Mouse (Mus musculus) intestine, postnatal 0 days (tissue): ENCODE measurements around the gene Jmjd1c. TPM values are rescaled to one million over a fixed set of nuclear protein-coding genes. Genes with fewer than 3 reads are reported as not detected.

Source experiments
- ATAC-seq: fragments of 200-750 bp; cut with Nextera tagmentation; 2 replicates; pipeline ENCODE4 v1.8.0; 2017; ENCODE audit warnings: mild to moderate bottlenecking, moderate TSS enrichment, moderate library complexity
- H3K27ac ChIP-seq: fragments of 300-500 bp; sonication (generic); 2 replicates; pipeline ENCODE4 v1.5.1; 2014; ENCODE audit warnings: mild to moderate bottlenecking, low read depth, low read length, moderate library complexity
- H3K27me3 ChIP-seq: fragments of 300-500 bp; sonication (generic); replicated peaks from 2 replicates; pipeline ENCODE4 v1.6.1; 2014; ENCODE audit warnings: low read length, mixed read lengths; ENCODE audit not compliant: control insufficient read depth, insufficient read depth
- H3K36me3 ChIP-seq: fragments of 300-500 bp; sonication (generic); 2 replicates; pipeline ENCODE4 v1.6.1; 2014; ENCODE audit warnings: mild to moderate bottlenecking, moderate library complexity; ENCODE audit not compliant: control insufficient read depth, insufficient read depth
- H3K4me1 ChIP-seq: fragments of 300-500 bp; sonication (generic); replicated peaks from 2 replicates; pipeline ENCODE4 v1.6.1; 2014; ENCODE audit warnings: antibody characterized with exemption, low read length, mixed read lengths; ENCODE audit not compliant: control insufficient read depth, insufficient read depth
- H3K4me2 ChIP-seq: fragments of 300-500 bp; sonication (generic); replicated peaks from 2 replicates; pipeline ENCODE4 v1.6.1; 2014; ENCODE audit warnings: low read depth, mild to moderate bottlenecking, moderate library complexity
- H3K4me3 ChIP-seq: fragments of 300-500 bp; sonication (generic); 2 replicates; pipeline ENCODE4 v1.5.1; 2014; ENCODE audit warnings: low read depth, low read length
- H3K9ac ChIP-seq: fragments of 300-500 bp; sonication (generic); 2 replicates; pipeline ENCODE4 v1.6.1; 2014; ENCODE audit warnings: mild to moderate bottlenecking, low read depth, low read length
- H3K9me3 ChIP-seq: fragments of 300-500 bp; sonication (generic); 2 replicates; pipeline ENCODE4 v1.6.1; 2016; ENCODE audit warnings: mixed run types; ENCODE audit not compliant: control insufficient read depth
- CTCF ChIP-seq: sonication (generic); IDR thresholded peaks from 2 replicates; pipeline ENCODE4 v1.5.1; 2016; ENCODE audit warnings: low read depth, mild to moderate bottlenecking, control low read depth, antibody characterized with exemption, moderate library complexity
- WGBS: fragments of 180-500 bp; shearing (Covaris S2); extraction: QIAGEN DNeasy Blood & Tissue Kit; methylation state at CpG from one replicate; pipeline ENCODE4 v1.1.7; 2014; 5-methylcytosine and 5-hydroxymethylcytosine counted together
- polyA plus RNA-seq: library from polyadenylated mRNA; unstranded; fragments of >200 nt; fragmentation: Nextera tagmentation; extraction: Ambion mirVana; gene quantifications from 2 replicates; pipeline ENCODE4 v1.2.1, GENCODE M21; 2015

Gene Jmjd1c
- polyA plus RNA-seq, 1 experiment from 2014 or later, result 33.4 TPM

DNA sequence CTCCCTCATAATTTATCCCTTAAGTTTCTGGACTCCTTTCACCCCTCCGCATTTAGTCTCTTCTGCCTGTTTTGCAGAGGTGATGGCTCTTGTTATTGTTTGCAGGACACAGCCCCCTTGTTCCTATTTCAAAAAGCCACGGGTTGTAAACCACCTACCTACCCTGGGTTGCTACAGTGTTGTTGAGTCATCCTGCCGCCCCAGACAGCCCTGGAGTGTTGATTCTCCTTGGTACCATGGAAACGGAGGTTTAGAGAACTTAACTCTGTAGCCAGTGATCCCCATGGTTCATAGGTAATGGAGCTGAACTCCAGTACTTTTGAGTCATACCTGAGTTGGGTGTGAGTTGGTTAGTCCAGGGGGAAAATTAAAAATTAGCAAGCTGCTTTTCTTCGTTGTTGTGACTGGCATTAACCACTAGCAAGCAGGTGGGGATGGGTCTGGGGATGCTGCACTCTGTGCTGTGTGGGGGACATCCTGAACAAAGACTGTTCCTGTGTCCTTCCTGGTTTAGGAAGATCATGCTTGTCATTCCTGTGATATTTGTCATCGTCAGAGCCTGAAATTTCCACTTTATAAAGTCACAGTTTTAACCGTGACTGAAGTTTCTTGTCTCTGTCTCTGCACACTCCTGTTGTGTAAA is 2.6 kb downstream of the Jmjd1c start:
- Histone ChIP-seq H3K9me3 (no peaks in the 10 kb centered on the region), H3K27me3 (no peaks in the 10 kb centered on the region), H3K36me3 (no peaks in the 10 kb centered on the region), H3K4me2 (peak overlapping the region; percentile 72), H3K4me3 (peak overlapping the region; percentile 97), H3K4me1 (peaks cover 19% of the 10 kb centered on the region), H3K27ac (peak overlapping the region; percentile 60), H3K9ac (0 out of 2 replicates have a peak overlapping the region, but pooled peaks have one; percentile 100)
- peak; percentile 6; the same call in 1 of the 2 replicates for ATAC-seq
- 25% methylated on average over 7 of the region's 7 CpGs for WGBS
- TF ChIP-seq CTCF, result no peak

DNA sequence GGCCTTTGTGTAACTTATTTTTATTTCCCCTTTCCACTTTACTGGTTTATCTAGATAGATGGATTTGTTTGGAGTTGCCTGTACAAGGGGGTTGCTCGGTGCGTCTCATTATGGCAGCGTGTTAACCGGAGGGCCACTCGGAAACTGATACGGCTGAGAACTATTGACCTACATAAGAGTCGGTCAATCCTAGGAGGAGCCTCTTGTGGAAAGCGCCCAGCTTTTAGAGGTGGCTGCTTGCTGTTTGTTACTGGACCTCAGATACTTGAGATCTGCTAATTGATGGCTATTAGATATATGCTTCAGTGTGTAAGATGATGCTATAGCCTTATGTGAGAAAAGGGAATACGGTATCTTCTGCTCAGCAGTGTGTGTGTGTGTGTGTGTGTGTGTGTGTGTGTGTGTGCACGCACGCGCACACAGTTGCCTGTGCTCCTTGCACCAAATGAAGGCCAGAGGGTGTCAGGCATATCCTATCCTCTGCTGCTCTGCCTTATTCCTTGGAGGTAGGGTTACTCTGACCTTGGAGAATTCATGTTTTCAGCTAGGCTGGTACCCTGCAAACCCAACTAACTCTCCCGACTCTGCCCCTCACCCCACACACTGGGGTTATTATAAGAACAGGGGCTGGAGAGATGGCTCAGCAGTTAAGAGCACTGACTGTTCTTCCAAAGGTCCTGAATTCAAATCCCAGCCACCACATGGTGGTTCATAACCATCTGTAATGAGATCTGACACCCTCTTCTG is 3.4 kb downstream of the Jmjd1c start:
- 59% methylated on average over 13 of the region's 13 CpGs for WGBS
- no peak for ATAC-seq
- H3K4me3 ChIP-seq, result no peak overlapping the region
- no peak overlapping the region for H3K9ac ChIP-seq
- TF ChIP-seq CTCF, result no peak
- H3K4me1 ChIP-seq, result peaks cover 15% of the 10 kb centered on the region
- H3K4me2 ChIP-seq, result peak overlapping the region; percentile 72
- peak overlapping the region; percentile 57; the same call in 1 of the 2 replicates for H3K27ac ChIP-seq
- H3K27me3 ChIP-seq, result no peaks in the 10 kb centered on the region
- no peaks in the 10 kb centered on the region for H3K36me3 ChIP-seq
- no peaks in the 10 kb centered on the region for H3K9me3 ChIP-seq

DNA sequence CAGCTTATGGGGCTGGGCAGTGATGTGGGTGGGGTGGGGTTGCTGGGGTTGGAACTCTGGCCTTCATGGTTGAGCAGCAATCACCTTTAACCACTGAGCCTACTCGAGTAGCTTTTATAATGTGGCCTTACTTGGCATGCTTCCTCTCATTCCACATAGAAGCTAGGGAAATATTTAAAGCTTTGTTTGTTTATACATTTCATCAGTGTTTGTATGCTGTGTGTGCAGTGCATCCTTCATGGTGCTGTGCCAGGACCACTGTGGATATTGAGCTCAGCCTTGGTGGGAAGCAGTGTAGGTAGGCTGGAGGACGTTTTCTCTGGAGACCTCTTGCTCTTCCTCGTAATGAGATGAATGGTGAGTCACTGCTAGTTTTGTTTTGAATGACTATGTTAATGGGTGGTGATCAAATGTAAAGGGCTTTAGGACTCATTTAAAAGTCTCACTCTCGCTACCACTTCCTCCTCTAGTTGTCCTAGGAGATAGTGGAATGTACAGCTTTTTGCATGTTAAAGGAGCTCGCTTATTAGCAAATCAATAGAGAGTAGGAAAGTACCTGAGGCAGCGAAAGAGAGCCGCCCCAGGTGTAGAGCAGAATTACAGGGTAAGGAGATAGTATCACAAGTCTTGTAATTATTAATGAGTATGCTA is 4.2 kb downstream of the Jmjd1c start:
- H3K36me3 ChIP-seq, result no peaks in the 10 kb centered on the region
- H3K27ac ChIP-seq, result peak overlapping the region; percentile 57; the same call in 1 of the 2 replicates
- no peaks in the 10 kb centered on the region for H3K9me3 ChIP-seq
- TF ChIP-seq CTCF, result peak; percentile 47
- no peak overlapping the region for H3K4me3 ChIP-seq
- no peak for ATAC-seq
- H3K4me2 ChIP-seq, result peak overlapping the region; percentile 72
- no peaks in the 10 kb centered on the region for H3K27me3 ChIP-seq
- H3K4me1 ChIP-seq, result peaks cover 14% of the 10 kb centered on the region
- 25% methylated on average over 7 of the region's 7 CpGs for WGBS
- no peak overlapping the region for H3K9ac ChIP-seq

DNA sequence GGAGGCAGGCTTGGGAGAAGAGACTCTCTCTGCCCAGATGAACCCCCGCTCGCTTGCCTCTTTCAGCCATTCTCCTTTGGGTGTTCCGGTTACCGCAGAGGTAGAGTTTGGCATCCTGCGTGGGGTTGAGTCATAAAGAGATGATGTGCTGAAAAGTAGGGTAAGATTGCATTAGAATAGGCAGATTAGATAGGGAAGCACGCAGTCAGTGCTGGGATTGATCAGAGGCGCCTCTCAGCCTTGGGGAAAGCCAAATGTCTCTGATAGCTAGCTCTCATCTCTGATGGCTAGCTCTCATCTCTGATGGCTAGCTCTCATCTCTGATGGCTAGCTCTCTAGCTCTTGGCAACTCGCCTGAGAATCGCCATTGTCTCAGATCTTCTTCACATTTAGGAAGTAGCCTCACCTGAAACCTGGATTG is 4.9 kb downstream of the Jmjd1c start:
- no peak for TF ChIP-seq CTCF
- H3K36me3 ChIP-seq, result no peaks in the 10 kb centered on the region
- H3K4me3 ChIP-seq, result no peak overlapping the region
- H3K4me2 ChIP-seq, result peak overlapping the region; percentile 35
- 70% methylated on average over 9 of the region's 9 CpGs for WGBS
- H3K27me3 ChIP-seq, result no peaks in the 10 kb centered on the region
- H3K9me3 ChIP-seq, result no peaks in the 10 kb centered on the region
- no peak for ATAC-seq
- no peak overlapping the region for H3K27ac ChIP-seq
- H3K4me1 ChIP-seq, result peaks cover 17% of the 10 kb centered on the region
- H3K9ac ChIP-seq, result no peak overlapping the region; the same call in 1 of the 2 replicates

DNA sequence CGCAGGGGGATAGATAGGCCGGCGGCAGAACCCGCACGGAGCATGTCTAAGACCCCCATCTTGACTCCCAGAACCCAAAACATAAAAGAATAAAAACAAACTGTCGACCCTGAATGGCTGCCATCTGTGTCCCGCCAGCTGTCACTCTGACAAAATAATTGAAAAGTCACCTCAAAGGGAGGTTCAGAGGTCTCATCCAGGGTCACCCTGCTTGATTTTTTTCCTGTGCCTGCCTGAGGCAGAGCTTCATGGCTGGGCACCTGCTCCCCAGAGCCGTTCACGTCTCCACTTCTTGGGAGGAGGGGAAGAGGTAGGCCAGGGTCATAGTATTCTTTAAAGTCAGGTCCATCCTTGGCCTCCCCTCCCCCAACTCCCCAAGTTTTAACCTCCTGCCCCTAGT is 8.6 kb downstream of the Jmjd1c start:
- H3K9ac ChIP-seq, result no peak overlapping the region
- no peak overlapping the region for H3K4me3 ChIP-seq
- WGBS, result 54% methylated on average over 9 of the region's 9 CpGs

More for the DNA sequence above, 8.6 kb downstream of the Jmjd1c start:
- H3K4me1 ChIP-seq, result peaks cover 12% of the 10 kb centered on the region
- TF ChIP-seq CTCF, result no peak
- no peaks in the 10 kb centered on the region for H3K27me3 ChIP-seq
- no peak overlapping the region for H3K4me2 ChIP-seq
- no peak for ATAC-seq
- no peaks in the 10 kb centered on the region for H3K9me3 ChIP-seq
- H3K27ac ChIP-seq, result no peak overlapping the region
- 0 out of 2 replicates have a peak, but pooled peaks cover 3% of the 10 kb centered on the region for H3K36me3 ChIP-seq
